Mouse (Mus musculus) G1E (cell line): ENCODE data around the gene 9430015G10Rik.

ENCODE experiments used
- CTCF ChIP-seq: IDR thresholded peaks from 2 replicates; pipeline ENCODE4 v1.5.1; 2012; ENCODE audit warnings: low read depth, low read length, inconsistent platforms, mixed read lengths
- GATA1 ChIP-seq: IDR thresholded peaks from 2 replicates; pipeline ENCODE4 v1.6.1; 2012; ENCODE audit warnings: borderline replicate concordance, low read length, inconsistent platforms, mixed read lengths
- POLR2AphosphoS5 ChIP-seq: IDR thresholded peaks from 2 replicates; pipeline ENCODE4 v1.6.1; 2012; ENCODE audit warnings: low read depth, low read length, inconsistent platforms; ENCODE audit not compliant: insufficient replicate concordance
- TAL1 ChIP-seq: conservative IDR thresholded peaks from 2 replicates; pipeline ENCODE4 v1.6.1; 2012; ENCODE audit warnings: low read depth, low read length, inconsistent platforms, mixed read lengths

GRCm38 (mm10) chr4:156082621-156083234 is 27.1 kb upstream of the 9430015G10Rik start:
- no peak for TF ChIP-seq GATA1
- TF ChIP-seq CTCF = no peak
- TF ChIP-seq POLR2AphosphoS5 = no peak
- no peak for TF ChIP-seq TAL1
